Mouse (Mus musculus) cerebellum, adult 8-10 months (tissue): ENCODE measurements around the gene Actg1.
"Not testable (repeated sequence)": the region's sequence is repeated elsewhere in the genome, so short reads cannot be mapped to it uniquely, and the experiment has no call there.

ENCODE experiments used
- DNase-seq: peaks from one replicate; pipeline ENCODE4 v3.0.0; 2022

Actg1 gene

DNA sequence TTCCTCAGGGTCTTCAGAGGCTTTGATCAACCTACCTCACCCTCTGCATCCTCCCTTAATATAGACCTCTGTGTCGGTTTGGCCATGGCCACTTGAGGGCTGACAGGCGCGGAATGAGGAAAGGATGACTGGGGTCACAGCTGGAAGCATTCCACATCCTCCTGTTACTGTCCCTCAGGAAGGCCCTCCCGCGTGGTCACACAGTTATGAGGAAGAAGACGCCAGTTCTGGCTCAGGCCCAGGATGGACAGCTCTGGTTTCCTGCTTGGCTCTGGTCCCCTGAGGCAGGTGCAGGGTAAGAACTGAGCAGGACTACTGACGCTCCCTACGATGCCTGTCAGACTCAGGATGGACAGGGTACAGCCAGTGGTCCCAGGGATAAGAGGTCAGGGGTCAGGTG lies 11.7 kb upstream of the Actg1 start:
- DNase-seq = no peak

DNA sequence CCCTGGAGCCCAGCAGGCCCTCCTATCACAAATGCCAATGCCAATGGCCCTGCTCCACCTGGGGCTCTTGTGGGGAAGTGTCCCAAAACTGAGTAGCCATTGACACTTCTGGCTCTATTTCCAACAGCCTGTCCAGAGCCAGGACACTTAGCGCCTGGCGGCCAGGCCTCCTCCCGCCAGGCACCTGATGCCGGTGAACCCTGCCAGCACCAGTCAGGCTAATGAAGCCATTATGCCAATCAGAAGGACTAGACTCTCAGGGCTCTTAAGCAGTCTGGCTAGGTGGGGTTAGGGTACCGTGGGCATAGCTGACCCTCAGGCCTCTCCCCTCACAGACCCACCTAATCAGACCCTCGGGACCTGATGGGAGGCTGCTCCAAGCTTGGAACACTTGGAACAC lies 11.0 kb upstream of the Actg1 start:
- peak; percentile 47 for DNase-seq

DNA sequence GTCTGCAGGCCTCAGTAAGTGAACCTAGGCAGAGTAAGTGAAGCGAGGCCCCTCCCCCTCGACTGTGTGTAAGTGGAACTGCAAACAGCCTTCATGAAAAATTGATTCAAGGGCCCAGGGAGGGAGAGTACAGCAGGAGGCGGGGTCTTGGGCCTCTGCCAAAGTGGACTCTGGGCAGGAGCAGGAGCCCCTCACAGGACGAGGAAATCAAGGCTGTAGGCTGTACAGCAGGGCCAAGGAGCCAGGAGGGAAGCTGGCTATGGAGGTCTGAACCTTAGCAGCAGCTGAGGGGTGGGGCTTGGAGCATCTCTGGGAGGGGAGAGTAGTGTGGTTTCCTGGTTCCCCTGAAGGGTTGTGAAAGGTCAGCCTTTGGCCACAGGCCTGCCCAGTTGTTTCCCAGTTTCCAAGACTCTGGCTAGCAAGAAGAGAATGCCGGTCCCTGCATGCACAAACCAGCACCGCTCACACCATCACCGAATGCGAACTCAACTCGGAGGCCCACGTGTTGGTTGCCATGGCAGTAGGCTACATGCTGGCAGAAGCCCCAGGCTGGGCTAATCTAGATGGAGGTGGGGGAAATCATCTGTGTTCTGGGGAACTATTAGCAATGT lies 9.6 kb upstream of the Actg1 start:
- no peak for DNase-seq

DNA sequence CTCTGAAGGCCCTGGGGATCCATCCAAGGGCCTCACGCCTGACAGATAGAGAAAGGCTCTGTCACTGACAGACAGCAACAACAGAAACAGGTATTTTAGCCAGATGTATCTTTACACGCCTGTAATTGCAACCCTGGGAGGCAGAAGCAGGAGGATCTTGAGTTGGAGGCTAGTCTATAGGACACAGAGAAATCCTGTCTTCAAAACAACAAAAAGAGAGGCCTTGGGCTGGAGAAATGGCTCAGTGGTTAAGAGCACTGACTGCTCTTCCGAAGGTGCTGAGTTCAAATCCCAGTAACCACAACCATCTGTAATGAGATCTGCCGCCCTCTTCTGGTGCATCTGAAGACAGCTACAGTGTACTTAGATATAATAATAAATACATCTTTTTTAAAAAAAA lies 8.6 kb upstream of the Actg1 start:
- DNase-seq = no peak

DNA sequence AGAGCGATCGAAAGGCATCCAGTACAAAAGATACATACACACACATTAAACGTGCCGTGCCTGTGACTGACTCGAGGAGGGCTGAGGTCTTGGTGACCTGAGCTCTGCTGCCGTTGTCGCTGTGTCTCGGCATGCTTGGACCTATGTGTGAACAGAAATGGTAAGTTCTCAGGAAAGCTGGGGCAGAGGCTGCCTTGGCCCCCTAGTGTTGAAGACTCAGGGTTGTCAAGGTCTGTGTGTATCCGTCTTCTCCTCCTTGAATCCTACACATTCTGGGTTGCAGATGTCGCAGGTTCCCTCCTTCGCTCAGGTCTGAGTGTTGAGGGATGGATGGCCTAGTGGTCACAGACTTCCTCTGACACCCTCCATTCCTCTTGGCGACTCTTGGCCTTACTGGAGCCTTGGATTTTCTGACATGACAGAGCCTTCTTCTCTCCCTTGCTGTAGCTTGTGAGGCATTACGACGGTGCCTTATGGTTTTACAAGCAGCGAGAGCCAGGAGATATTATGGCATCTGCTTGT lies 8.0 kb upstream of the Actg1 start:
- no peak for DNase-seq

DNA sequence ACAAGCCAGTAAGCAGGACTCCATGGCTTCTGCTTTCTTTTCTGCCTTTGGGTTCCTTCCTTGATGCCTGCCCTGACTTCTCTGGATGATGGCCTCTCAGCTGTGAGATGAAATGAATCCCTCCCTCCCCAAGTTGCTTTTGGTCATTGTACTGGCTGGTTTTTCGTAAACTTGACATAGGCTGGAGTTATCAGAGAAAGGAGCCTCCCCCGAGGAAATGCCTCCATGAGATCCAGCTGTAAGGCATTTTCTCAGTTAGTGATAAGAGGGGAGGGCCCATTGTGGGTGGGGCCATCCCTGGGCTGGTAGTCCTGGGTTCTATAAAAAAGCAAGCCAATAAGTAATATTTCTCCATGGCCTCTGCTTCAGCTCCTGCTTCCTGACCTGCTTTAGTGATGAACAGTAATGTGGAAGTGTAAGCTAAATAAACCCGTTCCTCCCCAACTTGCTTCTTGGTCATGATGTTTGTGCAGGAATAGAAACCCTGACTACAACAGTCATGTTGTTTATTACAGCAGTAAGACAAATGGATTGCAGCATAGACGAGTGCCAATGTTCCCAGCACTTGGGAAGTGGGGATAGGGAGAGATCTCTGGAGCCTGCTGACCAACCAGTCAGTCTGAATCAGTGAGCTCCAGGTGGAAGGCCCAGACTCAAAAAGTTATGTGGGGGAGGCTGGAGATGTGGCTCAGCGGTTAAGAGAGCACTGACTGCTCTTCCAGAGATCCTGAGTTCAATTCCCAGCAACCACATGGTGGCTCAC lies 7.1 kb upstream of the Actg1 start:
- DNase-seq = no peak

DNA sequence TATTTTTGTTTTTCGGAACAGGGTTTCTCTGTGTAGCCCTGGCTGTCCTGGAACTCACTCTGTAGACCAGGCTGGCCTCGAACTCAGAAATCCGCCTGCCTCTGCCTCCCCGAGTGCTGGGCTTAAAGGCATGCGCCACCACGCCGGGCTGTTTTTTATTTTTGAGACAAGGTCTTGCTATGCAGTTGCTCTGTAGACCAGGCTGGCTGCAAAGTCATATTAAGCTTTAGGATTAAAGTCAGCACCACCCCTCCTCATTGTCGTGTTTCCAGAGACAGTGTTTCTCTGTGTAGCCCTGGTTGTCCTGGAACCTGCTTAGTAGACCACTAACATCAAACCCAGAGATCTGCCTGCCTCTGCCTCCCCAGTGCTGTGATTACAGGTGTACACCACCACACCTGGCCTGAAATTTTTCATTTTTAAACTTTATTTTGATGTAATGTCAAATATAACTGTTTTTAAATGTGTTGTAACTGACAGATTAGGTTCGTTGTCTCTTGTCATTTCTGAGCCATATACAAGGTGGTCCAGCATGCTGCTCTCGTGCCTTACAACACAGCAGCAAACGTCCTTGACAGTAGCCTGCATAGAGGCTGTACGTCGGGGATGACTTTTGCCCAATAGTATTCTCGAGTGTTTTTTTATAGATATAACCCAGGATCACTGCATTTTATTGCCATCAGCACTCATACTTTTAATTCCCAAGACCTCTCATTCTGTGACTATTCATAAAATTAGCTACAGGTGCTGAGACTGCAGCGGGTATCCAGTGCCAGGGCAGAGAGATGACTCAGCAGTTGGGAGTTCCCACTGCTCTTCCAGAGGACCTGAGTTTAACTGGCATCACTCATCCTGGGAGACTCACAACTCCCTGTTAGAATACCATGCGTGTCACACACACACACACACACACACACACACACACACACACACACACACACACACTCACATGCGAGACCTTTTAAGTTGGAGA lies 6.2 kb upstream of the Actg1 start:
- no peak for DNase-seq

DNA sequence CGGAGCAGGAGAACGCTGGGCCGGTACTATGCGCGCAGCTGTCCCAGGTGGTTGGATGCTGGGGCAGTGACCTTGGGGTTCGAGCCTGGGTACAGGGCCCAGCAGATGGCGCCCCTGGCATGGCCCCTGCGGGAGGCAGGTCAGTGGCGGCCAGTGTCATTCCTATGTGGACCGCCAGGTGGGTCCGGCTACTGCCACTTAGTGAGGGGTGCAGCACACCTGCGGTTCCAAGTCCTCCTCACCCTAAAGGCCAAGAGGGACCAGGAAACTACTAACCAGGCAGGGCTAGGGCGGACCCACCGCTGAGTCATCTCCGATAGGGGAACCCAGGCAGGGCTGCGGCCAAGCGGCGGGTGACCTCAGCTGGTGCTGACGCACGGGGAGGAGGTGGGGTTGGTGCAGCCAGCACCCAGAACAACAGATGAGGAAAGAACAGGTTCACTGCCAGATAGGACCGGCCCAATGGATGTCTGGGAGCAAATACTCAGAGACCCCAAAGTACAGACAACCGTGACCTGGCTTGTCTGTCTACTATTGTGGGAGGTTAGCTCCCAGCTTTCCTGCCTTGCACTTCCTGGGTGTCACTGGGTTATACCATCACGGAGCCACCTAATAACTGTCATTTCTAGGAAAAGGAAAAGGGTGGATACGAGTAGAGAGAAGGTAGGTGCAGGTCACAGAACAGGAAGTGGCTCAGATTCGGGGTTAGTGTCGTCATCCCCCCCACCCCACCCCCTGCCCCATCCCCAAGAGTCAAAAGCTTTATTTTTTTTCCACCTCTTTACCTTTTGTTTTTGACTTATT lies 5.4 kb upstream of the Actg1 start:
- DNase-seq = peak; percentile 59

DNA sequence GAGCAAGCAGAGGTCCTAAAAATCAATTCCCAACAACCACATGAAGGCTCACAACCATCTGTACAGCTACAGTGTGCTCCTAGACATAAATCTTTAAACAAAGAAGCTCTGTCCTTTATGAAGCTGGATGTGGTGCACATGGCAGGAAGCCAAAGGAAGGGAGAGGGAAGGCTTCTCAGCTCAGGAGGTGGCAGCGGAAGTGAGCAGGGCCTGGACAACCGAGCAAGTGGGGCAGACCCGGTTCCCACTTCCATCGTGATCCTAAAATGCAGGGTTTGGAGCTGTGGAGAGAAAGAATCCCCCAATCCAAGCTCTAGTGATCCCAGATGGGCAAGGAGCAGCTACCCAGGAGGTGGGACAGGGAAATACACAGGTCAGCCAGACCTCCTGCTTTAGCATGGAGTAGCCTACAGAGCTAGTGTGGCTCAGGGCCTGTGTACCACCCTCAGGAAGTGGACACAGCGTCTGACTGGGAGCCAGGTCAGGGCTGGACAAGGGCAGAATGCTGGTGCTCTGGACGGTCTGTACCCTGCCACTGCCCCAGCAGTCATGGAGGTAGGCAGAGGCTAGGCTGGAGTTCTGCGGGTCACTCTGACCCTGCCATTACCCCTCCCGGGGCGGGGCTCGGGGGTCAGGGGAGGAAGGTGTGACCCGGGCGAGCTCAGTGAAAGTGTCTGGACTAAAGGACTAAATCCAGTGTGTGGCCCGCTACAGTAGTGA lies 4.4 kb upstream of the Actg1 start:
- DNase-seq = no peak

DNA sequence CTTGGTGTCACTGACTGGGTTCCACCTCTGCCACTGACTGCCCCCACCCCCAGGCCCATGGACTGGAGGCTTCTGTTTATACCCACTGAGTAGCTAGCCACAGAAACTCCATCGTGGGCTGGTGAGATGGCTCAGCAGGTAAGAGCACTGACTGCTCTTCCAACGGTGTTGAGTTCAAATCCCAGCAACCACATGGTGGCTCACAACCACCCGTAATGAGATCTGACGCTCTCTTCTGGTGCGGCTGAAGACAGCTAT lies 3.7 kb upstream of the Actg1 start:
- DNase-seq = not testable (repeated sequence)

DNA sequence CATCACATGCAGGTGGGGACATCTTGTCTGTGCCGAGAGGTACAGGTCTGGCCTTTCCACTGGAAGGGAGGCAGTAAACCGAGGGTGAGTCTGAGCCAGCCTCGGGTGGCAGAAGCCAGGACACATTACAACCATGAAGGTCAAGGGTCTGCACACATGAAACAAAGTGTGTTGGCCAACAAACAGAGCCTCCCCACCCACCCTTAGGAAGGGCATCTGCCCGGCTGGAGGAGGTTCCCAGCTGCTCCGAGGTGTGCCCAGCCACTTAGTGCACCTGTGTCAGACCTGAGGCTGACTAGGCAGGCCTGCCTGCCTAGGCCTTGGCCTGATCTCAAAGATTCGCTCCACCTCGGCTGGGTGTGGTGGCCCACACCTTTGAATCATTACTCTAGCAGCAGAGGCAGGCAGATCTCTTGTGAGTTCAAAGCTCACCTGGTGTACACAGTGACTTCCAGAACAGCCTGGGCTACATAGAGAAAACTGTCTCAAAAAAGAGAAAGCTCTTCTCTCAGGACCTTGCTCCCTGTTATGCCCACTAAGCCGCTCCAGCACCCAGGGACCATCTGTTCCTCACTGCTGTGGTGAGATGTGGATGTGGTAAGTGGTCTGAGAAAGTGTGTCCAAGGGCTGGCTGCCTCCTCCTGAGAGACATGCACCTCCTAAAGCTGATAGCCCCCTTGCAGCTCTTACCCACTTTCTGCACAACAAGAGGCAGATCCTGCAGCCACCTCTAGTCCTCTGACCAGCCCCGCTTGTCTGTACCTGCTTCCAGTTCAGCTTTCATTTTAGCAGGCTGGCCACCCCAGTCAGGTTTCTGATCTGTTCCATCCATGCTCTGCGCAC lies 3.1 kb upstream of the Actg1 start:
- no peak for DNase-seq

DNA sequence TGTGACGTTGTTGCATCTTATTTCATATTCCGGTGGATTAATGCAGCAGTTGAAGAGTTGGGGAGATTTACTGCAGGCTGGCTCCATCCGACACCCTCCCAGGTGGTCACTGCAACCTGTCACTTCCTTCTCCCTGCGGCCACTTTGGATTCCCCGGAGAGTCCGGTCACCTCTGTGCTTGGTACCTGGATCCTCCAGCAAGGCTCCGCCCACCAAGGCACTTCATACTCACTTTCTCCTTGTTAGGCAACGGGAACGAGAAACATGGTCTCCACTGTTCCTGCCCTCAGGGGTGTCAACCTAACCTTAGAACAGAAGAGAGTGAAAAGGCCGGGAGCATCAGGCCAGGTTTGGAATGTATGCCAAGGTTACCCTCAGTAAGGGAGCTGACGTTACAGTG lies 2.4 kb upstream of the Actg1 start:
- DNase-seq = peak; percentile 39

DNA sequence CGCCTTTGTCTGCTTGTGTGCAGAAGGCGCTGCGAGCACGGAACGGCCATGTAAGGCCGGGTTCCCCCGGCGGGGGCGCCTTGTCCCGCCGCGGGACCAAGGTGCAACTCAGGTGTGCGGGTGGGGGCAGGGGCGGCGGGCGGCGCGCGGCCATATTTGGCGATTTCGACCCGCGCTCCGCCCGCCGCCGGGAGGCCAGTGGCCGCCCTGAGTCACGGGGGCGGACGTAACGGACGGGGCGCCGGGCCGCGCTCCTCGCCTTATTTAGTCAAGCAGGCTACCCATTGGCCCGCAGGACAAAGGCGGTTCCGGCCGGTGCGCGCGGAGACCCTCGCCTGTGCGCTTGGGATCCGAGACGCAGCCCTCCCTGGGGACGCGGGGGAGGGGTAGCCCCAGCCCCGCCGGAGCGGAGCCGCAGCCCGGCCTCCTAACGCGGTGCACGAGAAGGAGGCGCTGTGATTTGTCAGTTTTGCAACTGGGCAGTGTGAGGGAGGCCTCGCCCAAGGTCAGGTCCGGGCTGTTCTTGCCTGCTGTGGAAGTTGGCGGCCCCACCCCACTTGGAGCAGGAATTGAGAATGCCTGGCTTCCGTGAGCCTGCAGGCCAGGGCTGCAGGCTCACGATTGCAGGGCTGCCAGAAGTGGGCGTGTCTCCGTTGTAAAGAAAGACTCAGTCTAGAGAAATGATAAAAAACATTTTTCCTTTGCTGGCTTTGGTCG lies 1.8 kb upstream of the Actg1 start:
- peak; percentile 65 for DNase-seq

DNA sequence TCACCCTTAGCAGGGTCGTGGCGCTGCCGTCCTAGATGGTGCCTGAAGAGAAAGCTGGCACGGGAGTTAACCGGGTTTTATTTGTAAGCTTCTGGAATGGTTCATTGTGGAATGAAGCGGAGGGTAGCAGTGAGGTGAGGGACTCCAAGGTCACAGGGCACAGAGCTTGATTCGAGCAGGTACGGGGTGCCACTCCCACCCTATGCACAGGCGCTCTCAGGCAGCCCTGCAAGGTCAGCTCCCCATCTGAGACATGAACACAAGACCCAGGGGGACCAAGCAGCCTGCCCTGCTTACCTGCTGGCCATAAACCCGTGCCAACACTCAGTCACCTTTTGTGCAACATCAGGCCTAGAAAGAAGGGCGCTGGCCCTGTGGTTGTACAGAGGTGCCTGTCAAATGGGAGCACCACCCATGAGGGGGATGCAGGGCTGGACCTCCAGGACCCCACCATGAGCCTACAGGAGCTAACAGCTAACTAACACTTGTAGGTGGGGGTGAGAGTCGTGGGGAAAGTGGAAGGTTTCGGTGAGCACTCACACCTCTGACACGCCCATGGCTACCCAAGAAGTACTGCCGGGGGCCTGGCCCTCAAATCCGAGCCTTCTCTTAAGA lies 1.1 kb upstream of the Actg1 start:
- peak; percentile 52 for DNase-seq

DNA sequence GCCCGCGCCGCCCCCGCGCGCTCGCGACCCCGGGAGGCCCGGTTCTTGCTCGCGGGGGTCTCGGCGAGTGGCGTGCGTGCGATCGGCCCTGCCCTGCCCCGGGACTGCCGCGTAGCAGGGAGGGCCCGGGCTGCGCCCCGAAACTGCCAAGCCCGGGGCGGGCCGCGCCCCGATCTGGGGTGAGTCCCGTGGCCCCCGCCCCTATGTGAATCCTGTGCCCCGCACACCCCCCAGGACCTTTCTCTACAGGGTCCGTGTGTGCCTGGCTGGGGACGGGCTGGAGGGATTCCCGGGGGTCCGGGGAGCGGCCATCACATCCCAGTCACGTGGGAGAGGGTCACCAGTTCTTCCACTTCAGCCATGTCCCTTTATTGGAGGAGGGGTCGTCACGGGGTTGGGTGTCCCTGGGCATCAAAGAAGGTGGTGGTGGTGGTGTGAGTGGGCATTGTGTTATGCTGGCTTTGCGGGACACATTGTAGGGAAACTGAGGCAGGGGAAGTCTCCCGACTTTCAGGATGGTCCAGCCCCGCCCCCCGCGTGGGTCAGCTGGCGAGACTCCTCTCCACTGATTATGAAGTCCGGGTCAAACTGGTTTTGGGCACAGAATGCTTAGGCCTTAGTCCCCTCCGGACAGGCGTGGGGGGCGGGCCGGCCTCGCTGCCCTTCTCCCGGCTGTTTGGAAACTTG lies 485 bp upstream of the Actg1 start:
- DNase-seq = peak; percentile 52

DNA sequence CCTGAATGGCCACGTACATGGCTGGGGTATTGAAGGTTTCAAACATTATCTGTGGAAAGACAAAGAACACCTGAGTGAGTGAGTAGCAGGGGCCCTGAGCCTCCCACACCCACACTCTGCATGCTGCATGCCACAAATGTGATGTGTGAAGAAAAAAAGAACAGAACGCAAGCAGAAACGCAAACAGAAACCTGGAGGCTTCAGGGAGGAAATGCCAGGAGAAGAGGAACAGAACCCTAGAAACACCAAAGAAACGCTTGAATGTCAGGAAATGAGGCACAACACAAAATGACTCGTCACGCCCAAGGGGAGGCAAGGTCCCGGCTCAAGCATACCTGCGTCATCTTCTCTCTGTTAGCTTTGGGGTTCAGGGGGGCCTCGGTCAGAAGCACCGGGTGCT lies 1.0 kb downstream of the Actg1 start:
- DNase-seq = no peak

DNA sequence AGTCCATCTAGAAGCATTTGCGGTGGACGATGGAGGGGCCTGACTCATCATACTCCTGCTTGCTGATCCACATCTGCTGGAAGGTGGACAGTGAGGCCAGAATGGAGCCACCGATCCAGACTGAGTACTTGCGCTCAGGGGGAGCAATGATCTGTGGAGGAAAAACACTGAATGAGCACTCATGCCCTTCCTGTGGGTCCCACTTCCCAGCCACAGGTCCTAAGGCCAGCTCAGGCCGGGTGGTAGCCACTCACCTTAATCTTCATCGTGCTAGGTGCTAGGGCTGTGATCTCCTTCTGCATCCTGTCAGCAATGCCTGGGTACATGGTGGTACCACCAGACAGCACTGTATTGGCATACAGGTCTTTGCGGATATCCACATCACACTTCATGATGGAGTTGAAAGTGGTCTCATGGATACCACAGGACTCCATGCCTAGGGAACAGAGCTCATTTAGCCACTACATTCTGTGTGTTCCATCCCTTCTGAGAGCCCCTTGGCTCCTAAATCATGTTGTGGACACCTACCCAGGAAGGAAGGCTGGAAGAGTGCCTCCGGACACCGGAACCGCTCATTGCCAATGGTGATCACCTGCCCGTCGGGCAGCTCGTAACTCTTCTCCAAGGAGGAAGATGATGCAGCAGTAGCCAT lies 1.8 kb downstream of the Actg1 start:
- DNase-seq = not testable (repeated sequence)

DNA sequence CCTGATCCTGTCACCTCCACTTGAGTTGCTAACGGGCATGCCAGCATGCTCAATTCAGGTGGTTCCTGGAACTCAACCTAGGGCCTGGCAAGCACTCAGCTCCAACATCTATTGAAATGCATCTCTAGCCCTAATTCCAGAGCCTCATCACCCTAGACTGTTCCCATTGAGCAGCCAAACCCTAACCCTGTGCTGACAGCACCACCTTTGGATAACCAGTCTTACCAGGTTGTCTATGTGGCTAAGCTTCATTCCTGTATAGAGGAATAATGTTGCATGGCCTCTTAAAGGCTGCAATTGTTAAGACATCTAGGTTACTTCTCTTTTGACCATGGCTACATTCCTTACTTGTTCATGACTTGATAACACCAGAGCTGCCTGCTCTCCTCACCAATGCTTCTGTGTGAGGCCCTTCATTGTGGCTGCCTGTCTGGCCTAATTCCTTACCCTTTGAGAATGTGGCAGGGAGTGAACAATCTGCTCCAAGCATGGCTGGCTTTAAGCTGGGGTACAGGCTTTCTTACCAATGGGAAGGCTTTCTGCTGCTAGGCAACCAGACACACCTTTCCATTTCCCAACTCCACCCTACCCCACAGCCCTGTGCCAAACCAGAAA lies 3.2 kb downstream of the Actg1 start:
- no peak for DNase-seq
